Mouse (Mus musculus) lung, postnatal 10 days (tissue): ENCODE measurements around the gene Clta.
A peak's percentile ranks its signal among the peaks of the same experiment; 100 is the strongest.
"Not testable (repeated sequence)": the region's sequence is repeated elsewhere in the genome, so short reads cannot be mapped to it uniquely, and the experiment has no call there.

ENCODE experiments used
- DNase-seq: peaks from one replicate; pipeline ENCODE4 v3.0.0; 2021

The Clta gene

GRCm38 (mm10) chr4:44025570-44025969 lies 21.3 kb downstream of the Clta start:
- no peak for DNase-seq

- no peak for DNase-seq
These were observed 24.3 kb downstream of the Clta start for GRCm38 (mm10) chr4:44028303-44029135.

GRCm38 (mm10) chr4:44029661-44030066 lies 25.4 kb downstream of the Clta start:
- DNase-seq: no peak

- no peak for DNase-seq
These were observed 27.3 kb downstream of the Clta start for GRCm38 (mm10) chr4:44031521-44031920.

GRCm38 (mm10) chr4:44036455-44036854 lies 32.2 kb downstream of the Clta start:
- no peak for DNase-seq

GRCm38 (mm10) chr4:44040802-44041201 lies 36.5 kb downstream of the Clta start:
- no peak for DNase-seq

- DNase-seq: no peak
These were observed 38.2 kb downstream of the Clta start for GRCm38 (mm10) chr4:44042429-44042828.

GRCm38 (mm10) chr4:44043182-44043581 lies 38.9 kb downstream of the Clta start:
- not testable (repeated sequence) for DNase-seq

- DNase-seq: no peak
These were observed 40.6 kb downstream of the Clta start for GRCm38 (mm10) chr4:44044685-44045356.

GRCm38 (mm10) chr4:44046066-44046465 lies 41.8 kb downstream of the Clta start:
- DNase-seq: no peak

- peak; percentile 30 for DNase-seq
These were observed 45.6 kb downstream of the Clta start for GRCm38 (mm10) chr4:44049812-44050211.

GRCm38 (mm10) chr4:44059674-44060073 lies 55.4 kb downstream of the Clta start:
- no peak for DNase-seq

GRCm38 (mm10) chr4:44062062-44062461 lies 57.8 kb downstream of the Clta start:
- no peak for DNase-seq

GRCm38 (mm10) chr4:44062816-44063215 lies 58.6 kb downstream of the Clta start:
- DNase-seq: no peak

- DNase-seq: peak; percentile 93
These were observed 61.2 kb downstream of the Clta start for GRCm38 (mm10) chr4:44065355-44066025.

GRCm38 (mm10) chr4:44066891-44067290 lies 62.6 kb downstream of the Clta start:
- DNase-seq: no peak

- DNase-seq: peak; percentile 43
These were observed 64.5 kb downstream of the Clta start for GRCm38 (mm10) chr4:44068736-44069135.

GRCm38 (mm10) chr4:44069411-44069810 lies 65.2 kb downstream of the Clta start:
- DNase-seq: no peak

GRCm38 (mm10) chr4:44070641-44071040 lies 66.4 kb downstream of the Clta start:
- DNase-seq: no peak

GRCm38 (mm10) chr4:44071741-44072145 lies 67.5 kb downstream of the Clta start:
- DNase-seq: no peak

- DNase-seq: peak; percentile 95
These were observed 68.1 kb downstream of the Clta start for GRCm38 (mm10) chr4:44072146-44072872.

- DNase-seq: no peak
These were observed 68.7 kb downstream of the Clta start for GRCm38 (mm10) chr4:44072873-44073441.

- DNase-seq: no peak
These were observed 69.5 kb downstream of the Clta start for GRCm38 (mm10) chr4:44073799-44074198.
